Mouse (Mus musculus): ENCODE results near the gene Scarb1. TPM values are rescaled to one million over a fixed set of nuclear protein-coding genes. Genes with fewer than 3 reads are reported as not detected.

Gene Scarb1
- polyA plus RNA-seq, 1 experiment, result 7.0 TPM

DNA sequence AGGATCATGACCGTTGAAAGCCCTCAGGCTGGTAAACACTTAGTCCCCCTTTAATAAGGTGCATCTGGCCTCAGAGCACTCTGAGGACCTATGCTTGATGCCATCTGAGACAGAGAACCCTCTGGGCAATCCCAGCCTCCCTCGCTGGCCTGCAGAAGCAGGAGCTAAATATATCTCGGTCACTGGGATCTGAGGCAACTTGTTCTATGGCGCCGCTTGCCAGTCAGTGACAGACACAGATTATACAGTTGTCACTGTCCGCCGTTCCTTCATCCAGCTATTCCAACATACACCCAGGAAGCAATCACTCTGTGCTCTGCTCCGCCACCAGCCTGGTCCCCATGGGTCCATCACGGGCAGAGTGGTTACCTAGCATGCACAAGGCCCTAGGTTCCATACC, 74.8 kb downstream of the Scarb1 start:
- Histone ChIP-seq H3K9me3 (ENCODE audit: control insufficient read depth, low read length) (peaks cover 4% of the 10 kb centered on the region), H3K27me3 (ENCODE audit: control insufficient read depth) (peaks cover 4% of the 10 kb centered on the region; the same call in 1 of the 2 replicates), H3K4me1 (ENCODE audit: control insufficient read depth) (peaks cover 7% of the 10 kb centered on the region), H3K36me3 (ENCODE audit: control insufficient read depth) (no peaks in the 10 kb centered on the region), H3K4me3 (replicated peaks) (no peak overlapping the region)
- TF ChIP-seq TAL1 (IDR thresholded peaks at IDR 0.05; ENCODE audit: low read length) (no peak), GATA1 (IDR thresholded peaks at IDR 0.05; ENCODE audit: low read length) (no peak)

DNA sequence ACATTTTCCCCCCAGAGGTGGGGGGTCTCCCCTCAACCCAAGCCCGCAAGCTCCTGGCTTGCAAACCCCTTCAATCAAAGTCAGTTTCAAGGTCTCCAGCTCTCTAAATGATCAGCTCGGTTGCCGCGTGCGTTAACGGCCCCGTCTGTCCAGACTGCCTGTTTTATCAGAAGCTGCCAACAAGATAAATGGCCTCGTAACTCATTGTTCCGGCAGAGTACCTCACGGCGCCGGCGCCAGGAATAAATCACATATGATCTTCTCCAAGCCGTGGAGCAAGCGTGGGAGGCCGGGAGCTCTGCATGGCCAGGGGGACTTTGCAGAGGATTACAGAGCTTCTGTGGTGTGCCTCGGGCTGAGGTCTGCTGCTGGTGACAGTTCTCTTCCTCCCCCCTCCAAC, 76.2 kb downstream of the Scarb1 start:
- TF ChIP-seq GATA1 (IDR thresholded peaks at IDR 0.05; ENCODE audit: low read length), result no peak
- TF ChIP-seq TAL1 (IDR thresholded peaks at IDR 0.05; ENCODE audit: low read length), result no peak
- H3K36me3 ChIP-seq (ENCODE audit: control insufficient read depth), result no peaks in the 10 kb centered on the region
- peaks cover 1% of the 10 kb centered on the region; the same call in 1 of the 2 replicates for H3K9me3 ChIP-seq (ENCODE audit: control insufficient read depth, low read length)
- no peak overlapping the region for H3K4me3 ChIP-seq (replicated peaks)
- H3K4me1 ChIP-seq (ENCODE audit: control insufficient read depth), result peaks cover 4% of the 10 kb centered on the region; the same call in 1 of the 2 replicates
- peaks cover 4% of the 10 kb centered on the region; the same call in 1 of the 2 replicates for H3K27me3 ChIP-seq (ENCODE audit: control insufficient read depth)

DNA sequence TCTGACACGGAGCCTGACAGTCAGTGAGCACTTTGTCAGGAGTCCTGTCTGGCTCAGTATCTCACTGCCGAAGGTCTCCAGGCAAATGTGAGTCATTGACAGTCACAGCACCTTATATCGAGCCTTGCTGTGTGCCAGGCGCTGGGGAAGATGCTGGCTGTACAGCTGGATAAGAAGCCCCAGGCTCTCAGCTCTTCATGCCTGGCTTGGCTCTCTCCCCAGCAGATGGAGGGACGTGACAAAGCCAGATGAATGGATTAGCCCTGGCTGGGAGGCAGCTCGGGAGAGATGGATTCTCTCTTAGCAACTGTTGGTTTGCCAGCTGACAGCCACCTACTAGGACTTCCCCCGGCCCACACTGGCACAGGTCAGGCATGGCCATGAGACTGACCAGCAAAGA, 78.3 kb downstream of the Scarb1 start:
- TF ChIP-seq TAL1 (IDR thresholded peaks at IDR 0.05; ENCODE audit: low read length) (no peak), GATA1 (IDR thresholded peaks at IDR 0.05; ENCODE audit: low read length) (no peak)
- H3K4me3 ChIP-seq (replicated peaks), result no peak overlapping the region
- no peaks in the 10 kb centered on the region for H3K36me3 ChIP-seq (ENCODE audit: control insufficient read depth)
- H3K4me1 ChIP-seq (ENCODE audit: control insufficient read depth), result 0 out of 2 replicates have a peak, but pooled peaks cover 2% of the 10 kb centered on the region
- peaks cover 4% of the 10 kb centered on the region; the same call in 1 of the 2 replicates for H3K27me3 ChIP-seq (ENCODE audit: control insufficient read depth)
- no peaks in the 10 kb centered on the region for H3K9me3 ChIP-seq (ENCODE audit: control insufficient read depth, low read length)

DNA sequence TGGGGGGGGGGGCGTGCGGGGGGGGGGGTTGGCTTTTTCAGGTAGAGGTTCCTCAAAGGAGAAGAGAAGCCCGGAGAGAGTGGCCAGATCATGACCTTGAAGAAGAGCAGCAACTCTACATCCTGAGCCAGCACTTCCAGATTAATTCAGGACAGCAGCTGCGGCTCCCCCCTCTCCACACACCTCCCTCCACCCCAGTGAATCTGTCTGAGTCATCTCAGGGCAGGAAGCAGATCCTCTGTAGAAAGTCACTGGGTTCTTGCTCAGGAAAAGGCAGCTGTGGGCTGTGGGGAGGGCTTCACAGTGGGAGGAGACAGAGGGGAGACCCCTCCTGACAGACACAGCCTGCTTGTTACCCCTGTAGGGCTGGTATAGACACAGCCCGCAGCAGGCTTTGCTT, 87.0 kb downstream of the Scarb1 start:
- TF ChIP-seq GATA1 (IDR thresholded peaks at IDR 0.05; ENCODE audit: low read length), result no peak
- TF ChIP-seq TAL1 (IDR thresholded peaks at IDR 0.05; ENCODE audit: low read length), result no peak

DNA sequence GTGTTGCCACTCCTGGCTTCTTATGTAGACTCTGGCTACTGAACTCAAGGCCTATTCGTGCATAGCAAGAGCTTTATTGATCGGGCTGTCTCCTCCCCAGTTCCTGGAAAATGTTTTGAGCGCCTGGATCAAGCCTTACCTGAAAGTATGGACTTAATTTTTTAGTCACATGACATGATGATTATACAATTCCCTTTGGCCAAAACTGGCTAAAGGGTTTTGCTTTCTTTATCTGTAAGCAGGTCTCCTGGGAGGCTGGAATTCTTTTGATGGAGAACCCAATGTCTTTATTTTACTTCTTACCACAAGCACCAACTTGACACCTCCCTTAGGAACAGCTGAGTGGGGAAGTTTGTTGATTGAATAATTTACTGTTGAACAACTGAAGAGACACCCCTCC, 87.4 kb downstream of the Scarb1 start:
- peaks cover 2% of the 10 kb centered on the region for H3K4me1 ChIP-seq (ENCODE audit: control insufficient read depth)
- peaks cover 9% of the 10 kb centered on the region; the same call in 1 of the 2 replicates for H3K9me3 ChIP-seq (ENCODE audit: control insufficient read depth, low read length)
- no peaks in the 10 kb centered on the region for H3K27me3 ChIP-seq (ENCODE audit: control insufficient read depth)
- no peaks in the 10 kb centered on the region for H3K36me3 ChIP-seq (ENCODE audit: control insufficient read depth)
- TF ChIP-seq TAL1 (IDR thresholded peaks at IDR 0.05; ENCODE audit: low read length), result no peak
- TF ChIP-seq GATA1 (IDR thresholded peaks at IDR 0.05; ENCODE audit: low read length), result no peak
- H3K4me3 ChIP-seq (replicated peaks), result no peak overlapping the region

More for the DNA sequence above, 87.0 kb downstream of the Scarb1 start:
- peaks cover 9% of the 10 kb centered on the region; the same call in 1 of the 2 replicates for H3K9me3 ChIP-seq (ENCODE audit: control insufficient read depth, low read length)
- H3K27me3 ChIP-seq (ENCODE audit: control insufficient read depth), result no peaks in the 10 kb centered on the region
- no peaks in the 10 kb centered on the region for H3K36me3 ChIP-seq (ENCODE audit: control insufficient read depth)
- H3K4me3 ChIP-seq (replicated peaks), result no peak overlapping the region
- peaks cover 2% of the 10 kb centered on the region for H3K4me1 ChIP-seq (ENCODE audit: control insufficient read depth)

DNA sequence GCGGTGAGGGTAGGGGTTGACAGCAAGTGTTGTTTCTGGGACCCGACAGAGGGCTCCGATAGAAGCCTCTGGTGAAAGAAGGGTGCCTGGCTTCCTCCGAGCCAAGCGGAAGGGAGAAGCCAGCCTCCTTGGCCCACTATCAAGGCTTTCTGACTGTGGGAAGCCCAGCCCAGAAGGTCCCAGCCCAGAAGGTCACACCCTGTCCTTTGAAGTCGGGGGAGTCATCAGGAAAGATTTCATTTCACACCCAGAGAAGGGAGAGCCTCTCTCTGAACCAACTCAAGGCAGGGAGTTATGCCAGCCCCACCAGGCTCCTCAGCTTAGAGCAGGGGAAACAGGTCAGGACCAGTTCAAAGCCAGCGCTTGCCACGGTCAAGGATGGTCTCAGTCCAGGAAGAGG, 88.2 kb downstream of the Scarb1 start:
- Histone ChIP-seq H3K4me3 (replicated peaks) (no peak overlapping the region), H3K4me1 (ENCODE audit: control insufficient read depth) (peaks cover 2% of the 10 kb centered on the region), H3K36me3 (ENCODE audit: control insufficient read depth) (no peaks in the 10 kb centered on the region), H3K27me3 (ENCODE audit: control insufficient read depth) (no peaks in the 10 kb centered on the region), H3K9me3 (ENCODE audit: control insufficient read depth, low read length) (peaks cover 9% of the 10 kb centered on the region; the same call in 1 of the 2 replicates)
- TF ChIP-seq GATA1 (IDR thresholded peaks at IDR 0.05; ENCODE audit: low read length) (no peak), TAL1 (IDR thresholded peaks at IDR 0.05; ENCODE audit: low read length) (no peak)

DNA sequence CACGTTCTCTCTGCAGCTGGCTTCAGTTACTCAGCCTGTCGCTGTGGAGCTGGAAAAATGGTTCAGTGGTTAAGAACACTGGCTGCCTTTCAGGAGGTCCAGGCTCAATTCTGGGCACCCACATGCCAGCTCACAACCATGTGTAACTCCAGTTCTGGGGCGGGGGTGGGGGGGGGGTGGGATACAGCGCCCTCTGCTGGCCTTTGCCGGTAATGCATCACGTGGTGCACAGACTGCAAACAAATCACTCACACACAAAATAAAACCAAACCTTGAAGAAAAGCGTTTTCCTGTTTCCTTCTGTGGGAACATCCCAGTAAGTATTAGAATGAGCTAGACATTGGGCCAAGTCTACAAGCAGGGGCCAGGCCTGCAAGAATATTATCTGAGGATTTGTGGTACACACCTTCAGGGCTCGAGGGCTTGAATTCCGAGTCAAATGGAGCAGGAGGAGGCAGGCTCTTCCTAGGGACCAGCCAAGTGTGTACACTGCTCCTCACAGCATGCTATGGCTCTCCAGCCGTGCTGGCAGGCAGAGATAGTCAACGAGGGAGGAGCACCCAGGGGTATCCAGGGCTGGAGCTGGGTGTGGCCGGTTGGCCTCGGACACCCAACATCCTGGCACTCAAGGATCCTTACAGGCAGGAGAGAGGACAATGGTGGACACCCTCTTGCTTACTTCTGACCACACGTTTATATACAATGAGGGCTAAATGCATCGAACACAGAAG, 88.8 kb downstream of the Scarb1 start:
- peaks cover 2% of the 10 kb centered on the region for H3K4me1 ChIP-seq (ENCODE audit: control insufficient read depth)
- peaks cover 9% of the 10 kb centered on the region; the same call in 1 of the 2 replicates for H3K9me3 ChIP-seq (ENCODE audit: control insufficient read depth, low read length)
- no peak for TF ChIP-seq TAL1 (IDR thresholded peaks at IDR 0.05; ENCODE audit: low read length)
- TF ChIP-seq GATA1 (IDR thresholded peaks at IDR 0.05; ENCODE audit: low read length), result no peak
- H3K4me3 ChIP-seq (replicated peaks), result no peak overlapping the region
- H3K36me3 ChIP-seq (ENCODE audit: control insufficient read depth), result no peaks in the 10 kb centered on the region
- peaks cover 3% of the 10 kb centered on the region; the same call in 1 of the 2 replicates for H3K27me3 ChIP-seq (ENCODE audit: control insufficient read depth)

DNA sequence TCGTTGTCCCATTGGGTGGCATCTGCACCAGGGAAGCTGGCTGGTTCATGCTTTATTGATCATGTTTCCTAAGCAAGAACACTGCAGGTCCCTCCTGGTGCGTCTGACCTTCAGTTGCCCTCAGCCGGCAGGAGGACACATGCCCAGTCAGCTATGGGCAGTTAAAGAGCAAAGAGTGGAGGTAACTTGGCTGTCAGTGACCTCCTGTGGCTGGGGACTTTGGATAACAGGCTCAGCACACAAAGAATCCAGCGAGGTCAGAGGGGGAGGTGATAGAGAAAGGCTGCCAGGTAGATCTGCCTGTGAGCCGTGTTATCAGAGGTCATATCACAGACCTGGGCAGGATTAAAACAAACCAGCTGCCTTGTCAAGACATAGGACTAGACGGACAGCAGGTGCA, 91.7 kb downstream of the Scarb1 start:
- no peak overlapping the region for H3K4me3 ChIP-seq (replicated peaks)
- no peaks in the 10 kb centered on the region for H3K36me3 ChIP-seq (ENCODE audit: control insufficient read depth)
- TF ChIP-seq GATA1 (IDR thresholded peaks at IDR 0.05; ENCODE audit: low read length) (no peak), TAL1 (IDR thresholded peaks at IDR 0.05; ENCODE audit: low read length) (no peak)
- H3K4me1 ChIP-seq (ENCODE audit: control insufficient read depth), result peaks cover 2% of the 10 kb centered on the region
- no peaks in the 10 kb centered on the region for H3K9me3 ChIP-seq (ENCODE audit: control insufficient read depth, low read length)
- peaks cover 23% of the 10 kb centered on the region for H3K27me3 ChIP-seq (ENCODE audit: control insufficient read depth)

DNA sequence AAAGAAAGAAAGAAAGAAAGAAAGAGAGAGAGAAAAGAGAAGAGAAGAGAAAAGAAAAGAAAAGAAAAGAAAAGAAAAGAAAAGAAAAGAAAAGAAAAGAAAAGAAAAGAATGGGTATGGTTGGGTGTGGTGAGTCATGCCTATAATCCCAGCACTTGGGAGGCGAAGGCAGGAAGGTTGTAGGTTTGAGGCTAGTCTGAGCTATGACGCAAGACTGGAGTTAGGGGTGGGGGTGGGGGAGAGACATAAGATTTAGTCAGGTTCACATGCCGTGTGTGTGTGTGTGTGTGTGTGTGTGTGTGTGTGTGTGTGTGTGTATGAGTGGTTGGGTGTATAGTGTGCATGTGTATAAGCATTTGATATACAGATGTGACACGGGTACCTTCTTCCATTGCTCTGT, 94.2 kb downstream of the Scarb1 start:
- Histone ChIP-seq H3K9me3 (ENCODE audit: control insufficient read depth, low read length) (no peaks in the 10 kb centered on the region), H3K36me3 (ENCODE audit: control insufficient read depth) (no peaks in the 10 kb centered on the region), H3K27me3 (ENCODE audit: control insufficient read depth) (peaks cover 23% of the 10 kb centered on the region), H3K4me1 (ENCODE audit: control insufficient read depth) (no peaks in the 10 kb centered on the region), H3K4me3 (replicated peaks) (no peak overlapping the region)
- TF ChIP-seq TAL1 (IDR thresholded peaks at IDR 0.05; ENCODE audit: low read length) (no peak), GATA1 (IDR thresholded peaks at IDR 0.05; ENCODE audit: low read length) (no peak)
